Mouse (Mus musculus): ENCODE results near the gene Ugcg. TPM values are rescaled to one million over a fixed set of nuclear protein-coding genes. Genes with fewer than 3 reads are reported as not detected.

Gene Ugcg
- total RNA-seq, 2 experiments from 2014 or later, result 7.8 to 8.7 TPM

GRCm38 (mm10) chr4:59189546-59190237 is 635 bp downstream of the Ugcg start:
- no peak for DNase-seq

DNA sequence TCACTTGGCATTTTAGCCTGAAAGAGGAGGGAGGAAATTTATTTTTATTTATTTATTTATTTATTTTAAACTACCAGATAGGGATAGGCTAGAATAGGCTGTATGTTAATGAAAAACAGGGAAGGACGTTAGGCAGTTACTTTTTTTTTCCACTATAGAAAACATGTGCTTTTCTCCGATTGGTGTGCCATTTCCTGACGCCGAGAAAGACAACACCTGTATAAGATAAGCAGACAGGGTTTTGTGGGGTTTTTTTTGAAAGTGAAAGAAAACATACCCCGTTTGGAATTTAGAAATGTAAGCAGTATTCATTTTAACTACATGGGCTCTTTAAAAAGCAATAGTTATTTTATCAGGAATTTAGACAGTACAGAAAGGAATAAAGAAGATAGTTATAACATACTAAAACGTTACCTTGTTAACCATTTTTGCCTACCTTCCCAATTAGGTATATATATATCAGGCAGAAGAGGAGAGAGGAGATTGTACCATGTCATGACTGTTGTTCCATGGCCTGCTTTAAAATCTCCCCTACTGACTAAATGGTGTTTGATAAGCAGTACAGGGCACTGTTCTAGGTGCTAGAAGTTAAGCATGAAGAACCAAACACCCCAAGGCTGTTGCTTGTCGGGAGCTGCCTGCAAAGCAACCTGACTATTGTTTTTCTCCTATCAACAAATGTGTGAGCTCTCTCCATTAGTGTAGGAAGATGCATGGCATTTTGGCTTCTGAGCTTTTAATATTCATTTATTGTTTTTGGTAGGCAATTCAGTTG is 1.8 kb downstream of the Ugcg start:
- no peak for DNase-seq

- DNase-seq, result no peak
These were observed 5.9 kb downstream of the Ugcg start for GRCm38 (mm10) chr4:59194731-59195496.

- no peak for DNase-seq
These were observed 7.5 kb downstream of the Ugcg start for GRCm38 (mm10) chr4:59196346-59197077.

DNA sequence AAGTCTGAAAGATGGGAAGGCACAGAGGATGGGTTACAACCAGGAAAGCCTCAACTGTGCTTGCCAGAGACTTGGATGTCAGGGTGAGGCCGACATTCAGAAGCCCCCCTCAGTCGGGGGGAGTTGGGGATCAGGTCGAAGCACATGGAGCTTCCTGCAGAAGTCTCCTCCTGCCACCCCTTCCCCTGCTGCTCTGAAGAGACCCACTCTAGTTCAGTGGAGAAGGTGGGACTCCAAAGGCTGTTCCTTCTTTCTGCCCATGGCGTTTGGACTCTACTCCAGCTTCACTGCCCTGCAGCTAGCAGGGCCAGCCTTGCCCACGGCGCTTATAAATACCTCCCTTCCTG is 8.0 kb downstream of the Ugcg start:
- DNase-seq, result no peak

DNA sequence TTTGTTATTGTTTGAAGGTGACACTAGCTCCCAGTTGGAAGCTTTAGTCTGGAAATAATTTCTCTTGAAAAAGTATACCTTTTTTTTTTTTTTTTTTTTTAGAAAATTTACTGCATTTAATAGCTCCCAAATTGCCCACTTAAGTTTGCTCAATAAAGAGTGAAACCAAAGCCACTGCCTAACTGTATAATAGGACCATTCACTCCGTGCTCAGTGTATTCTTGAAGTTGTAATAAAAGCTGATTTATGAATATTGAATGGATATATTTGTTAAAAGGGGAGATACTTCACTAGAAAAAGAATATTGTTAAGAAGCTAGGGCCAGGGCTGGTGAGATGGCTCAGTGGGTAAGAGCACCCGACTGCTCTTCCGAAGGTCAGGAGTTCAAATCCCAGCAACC is 8.4 kb downstream of the Ugcg start:
- no peak for DNase-seq

DNA sequence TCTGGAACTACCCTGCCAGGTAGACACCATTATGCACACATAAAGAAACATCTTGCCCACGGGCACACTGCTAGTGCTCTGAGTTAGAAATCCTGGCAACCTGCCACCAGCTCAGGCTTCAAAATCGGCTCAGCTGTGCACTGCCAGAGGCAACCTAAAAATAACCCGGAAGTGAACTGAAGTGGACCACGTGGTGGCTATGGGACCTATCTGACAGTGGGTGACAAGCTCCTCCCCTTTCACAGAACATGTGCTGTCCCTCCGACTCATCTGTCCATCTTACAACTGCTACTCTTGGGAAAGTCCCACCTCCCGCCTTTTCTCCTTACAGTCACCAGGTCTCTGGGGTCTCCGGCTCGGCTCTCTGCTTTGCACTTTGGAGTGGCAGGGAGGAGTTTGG is 10.3 kb downstream of the Ugcg start:
- DNase-seq, result peak; percentile 66

GRCm38 (mm10) chr4:59199805-59200204 is 10.7 kb downstream of the Ugcg start:
- DNase-seq, result peak; percentile 31

- no peak for DNase-seq
These were observed 11.6 kb downstream of the Ugcg start for GRCm38 (mm10) chr4:59200636-59201035.

- DNase-seq, result no peak
These were observed 15.6 kb downstream of the Ugcg start for GRCm38 (mm10) chr4:59204616-59205015.

- no peak for DNase-seq
These were observed 16.8 kb downstream of the Ugcg start for GRCm38 (mm10) chr4:59205758-59206340.

GRCm38 (mm10) chr4:59206600-59206999 is 17.5 kb downstream of the Ugcg start:
- no peak for DNase-seq

DNA sequence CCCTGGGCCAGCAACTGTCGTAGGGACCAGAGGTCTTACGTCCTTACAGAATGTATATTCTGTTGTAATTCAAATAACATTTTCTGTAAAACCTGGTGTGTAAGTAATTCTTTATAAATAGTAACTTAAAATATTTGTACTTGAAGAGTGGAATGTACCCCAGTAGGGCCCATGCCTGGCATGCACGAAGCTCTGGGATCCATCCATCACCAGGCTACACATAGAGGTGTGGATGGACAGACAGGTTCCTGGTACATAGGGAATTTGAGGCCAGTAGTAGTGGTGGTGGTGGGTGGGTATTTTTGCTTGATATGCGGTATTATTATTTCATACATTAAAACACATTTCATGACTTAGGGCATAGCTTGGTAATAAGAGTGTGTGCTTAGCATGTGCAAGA is 19.6 kb downstream of the Ugcg start:
- no peak for DNase-seq

DNA sequence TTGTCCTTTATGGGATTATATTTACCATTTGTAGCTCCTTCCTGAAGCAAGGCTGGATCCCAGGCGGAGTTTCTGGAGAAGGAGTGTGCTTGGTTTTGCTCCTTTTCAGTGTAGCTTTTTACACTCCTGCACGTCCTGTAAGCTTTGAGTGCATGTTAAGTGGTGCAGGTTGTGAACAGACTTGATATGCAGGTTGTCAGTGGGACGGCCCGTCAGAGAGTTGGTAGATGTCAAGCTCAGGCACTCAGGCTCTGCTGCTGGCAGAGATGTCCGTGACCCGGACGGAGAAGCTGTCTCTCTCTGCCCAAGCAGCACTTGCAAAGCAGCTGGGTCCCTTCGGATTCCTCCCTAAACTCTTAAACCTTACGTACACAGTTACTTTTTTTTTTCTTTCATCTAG is 22.1 kb downstream of the Ugcg start:
- DNase-seq, result no peak

DNA sequence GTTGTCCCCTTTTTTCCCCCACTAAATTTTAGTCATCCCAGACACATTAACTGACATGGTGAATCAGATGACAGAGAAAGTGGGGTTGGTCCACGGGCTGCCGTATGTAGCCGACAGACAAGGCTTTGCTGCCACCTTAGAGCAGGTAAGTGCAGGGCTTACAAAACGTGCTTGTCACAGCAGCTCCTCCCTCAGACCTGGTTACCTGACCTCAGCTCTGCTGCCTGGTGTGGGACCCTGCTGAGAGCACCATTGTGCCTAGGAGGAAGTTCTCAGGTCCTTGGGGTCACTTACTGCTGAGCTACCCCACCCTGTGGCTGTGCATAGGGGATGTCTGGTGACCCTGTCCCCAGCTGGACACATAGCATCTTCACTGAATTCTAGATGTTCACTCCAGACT is 24.8 kb downstream of the Ugcg start:
- DNase-seq, result no peak

GRCm38 (mm10) chr4:59214695-59215094 is 25.6 kb downstream of the Ugcg start:
- no peak for DNase-seq

DNA sequence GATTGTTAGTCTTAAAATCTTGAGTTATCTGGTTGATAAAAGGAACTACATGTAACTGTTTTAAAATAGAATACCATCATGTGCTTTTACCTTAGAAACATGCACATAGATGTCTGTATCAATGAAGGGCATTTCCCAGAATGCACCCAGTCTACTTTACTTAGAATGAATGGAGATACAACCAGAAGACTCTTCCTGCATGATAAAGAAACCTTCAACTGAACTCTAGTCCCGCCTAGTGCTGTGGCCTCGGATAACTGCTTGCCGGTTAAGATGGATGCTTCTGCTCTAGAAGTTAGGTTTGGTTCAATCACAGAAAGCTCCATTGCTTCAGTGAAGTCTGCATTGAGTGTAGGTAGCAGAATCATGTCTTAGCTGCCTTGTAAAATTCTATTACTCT is 26.5 kb downstream of the Ugcg start:
- DNase-seq, result no peak

- no peak for DNase-seq
These were observed 28.0 kb downstream of the Ugcg start for GRCm38 (mm10) chr4:59217101-59217500.

DNA sequence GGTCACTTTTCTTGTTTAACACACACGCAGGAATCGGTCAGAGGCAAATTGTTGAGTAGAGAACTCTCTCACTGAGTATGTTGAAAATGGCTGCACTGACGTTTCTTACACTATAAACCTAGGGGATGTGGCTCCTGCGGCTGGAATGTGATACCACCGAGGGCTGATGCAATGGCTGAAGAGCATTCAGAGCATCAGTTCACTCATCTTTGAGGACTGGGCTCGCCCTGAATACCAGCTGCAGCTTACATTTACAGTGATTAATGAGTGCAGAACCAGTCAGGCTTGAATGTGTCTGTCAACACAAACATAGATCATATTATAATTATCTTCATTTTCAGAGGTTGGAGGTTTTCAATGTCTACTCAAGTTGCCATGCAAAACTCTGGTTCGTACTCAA is 29.1 kb downstream of the Ugcg start:
- no peak for DNase-seq

- DNase-seq, result no peak
These were observed 33.2 kb downstream of the Ugcg start for GRCm38 (mm10) chr4:59222226-59222625.

DNA sequence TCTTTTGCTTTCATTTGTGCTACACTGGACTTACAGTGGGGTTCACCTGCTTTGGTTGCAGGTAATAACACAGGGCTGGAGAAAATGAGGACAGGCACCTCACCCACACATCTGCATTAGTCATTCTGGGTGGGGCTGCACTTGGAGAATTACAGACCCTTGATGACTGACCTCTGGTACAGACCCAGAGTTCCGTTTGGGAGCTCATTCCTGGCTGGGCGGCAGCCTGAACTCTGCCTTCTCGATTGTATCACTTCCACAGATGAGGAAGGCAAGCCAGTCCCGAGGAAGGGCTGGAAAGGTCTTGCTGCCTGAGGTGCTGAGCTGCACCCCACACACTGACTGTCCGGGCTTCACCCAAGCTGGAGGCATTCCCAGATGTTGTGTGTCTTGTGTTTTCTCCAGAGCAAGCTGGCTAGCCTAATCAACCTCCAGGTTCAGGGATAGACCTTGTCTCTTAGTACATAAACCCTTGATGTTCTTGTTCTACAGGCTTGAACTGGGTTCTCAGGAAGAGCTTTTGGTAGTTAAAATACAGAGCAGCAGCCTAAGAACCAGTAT is 34.1 kb downstream of the Ugcg start:
- peak; percentile 39 for DNase-seq

DNA sequence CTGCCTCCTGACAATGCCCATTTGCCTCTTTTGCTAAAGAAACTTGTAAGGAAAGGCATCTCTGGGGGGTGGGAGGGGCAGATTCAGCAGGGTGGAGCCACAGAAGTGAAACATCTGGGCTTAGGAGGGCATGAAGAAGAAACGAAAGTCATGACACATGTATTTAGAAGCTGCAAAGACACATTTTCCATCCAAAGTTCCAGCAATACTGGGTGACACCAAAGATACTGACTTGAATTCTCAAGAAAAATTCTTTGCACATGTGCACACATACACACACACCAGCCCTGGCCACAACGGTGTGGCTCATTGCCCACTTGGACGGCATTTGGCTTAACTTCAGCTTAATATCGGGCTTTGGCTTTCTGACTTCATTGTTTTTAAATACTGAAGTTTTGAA is 35.8 kb downstream of the Ugcg start:
- DNase-seq, result peak; percentile 35
